Mouse (Mus musculus) liver, postnatal 0 days (tissue): ENCODE results near the gene Fuz. TPM values are rescaled to one million over a fixed set of nuclear protein-coding genes. Genes with fewer than 3 reads are reported as not detected.

Experiments used
- ATAC-seq: fragments of 200-750 bp; cut with Nextera tagmentation; 2 replicates; pipeline ENCODE4 v1.8.0; 2017; ENCODE audit warnings: mild to moderate bottlenecking, moderate library complexity
- DNase-seq: peaks from one replicate; pipeline ENCODE4 v3.0.0-alpha.2; 2016
- H3K27ac ChIP-seq: fragments of 300-500 bp; sonication (generic); 2 replicates; pipeline ENCODE4 v1.5.1; 2014; ENCODE audit warnings: antibody characterized with exemption, moderate library complexity, mild to moderate bottlenecking, low read depth
- H3K27me3 ChIP-seq: fragments of 300-500 bp; sonication (generic); 2 replicates; pipeline ENCODE4 v1.6.1; 2014; ENCODE audit warnings: low read length, control low read depth, mixed read lengths; ENCODE audit not compliant: insufficient read depth
- H3K36me3 ChIP-seq: fragments of 300-500 bp; sonication (generic); replicated peaks from 2 replicates; pipeline ENCODE4 v1.6.1; 2014; ENCODE audit warnings: mild to moderate bottlenecking, control low read depth, low read length, moderate library complexity, mixed read lengths; ENCODE audit not compliant: insufficient read depth
- H3K4me1 ChIP-seq: fragments of 300-500 bp; sonication (generic); 2 replicates; pipeline ENCODE4 v1.6.1; 2014; ENCODE audit warnings: antibody characterized with exemption, mild to moderate bottlenecking, control low read depth; ENCODE audit not compliant: insufficient read depth
- H3K4me2 ChIP-seq: fragments of 300-500 bp; sonication (generic); 2 replicates; pipeline ENCODE4 v1.6.1; 2014; ENCODE audit warnings: low read depth, mild to moderate bottlenecking, low read length, moderate library complexity, mixed read lengths
- H3K4me3 ChIP-seq: fragments of 300-500 bp; sonication (generic); 2 replicates; pipeline ENCODE4 v1.5.1; 2014; ENCODE audit warnings: low read depth, low read length
- H3K9ac ChIP-seq: fragments of 300-500 bp; sonication (generic); replicated peaks from 2 replicates; pipeline ENCODE4 v1.6.1; 2014; ENCODE audit warnings: mild to moderate bottlenecking, moderate library complexity
- H3K9me3 ChIP-seq: fragments of 300-500 bp; sonication (generic); 2 replicates; pipeline ENCODE4 v1.6.1; 2016; ENCODE audit warnings: mild to moderate bottlenecking, control low read depth, low read length, mixed read lengths
- CTCF ChIP-seq: sonication (generic); IDR thresholded peaks from 2 replicates; pipeline ENCODE4 v1.5.1; 2016; ENCODE audit warnings: antibody characterized with exemption, low read depth
- EP300 ChIP-seq: IDR thresholded peaks from 2 replicates; pipeline ENCODE4 v1.6.1; 2016; ENCODE audit warnings: antibody characterized with exemption, low read depth, mild to moderate bottlenecking
- WGBS: fragments of 180-500 bp; shearing (Covaris S2); extraction: QIAGEN DNeasy Blood & Tissue Kit; methylation state at CpG from one replicate; pipeline ENCODE4 v1.1.7; 2014; ENCODE audit not compliant: insufficient replicate concordance; 5-methylcytosine and 5-hydroxymethylcytosine counted together
- polyA plus RNA-seq: library from polyadenylated mRNA; unstranded; fragments of >200 nt; fragmentation: Nextera tagmentation; extraction: Ambion mirVana; gene quantifications from 2 replicates; pipeline ENCODE4 v1.2.1, GENCODE M21; 2015

Fuz gene
- polyA plus RNA-seq, 1 experiment from 2014 or later, result 4.4 TPM

DNA sequence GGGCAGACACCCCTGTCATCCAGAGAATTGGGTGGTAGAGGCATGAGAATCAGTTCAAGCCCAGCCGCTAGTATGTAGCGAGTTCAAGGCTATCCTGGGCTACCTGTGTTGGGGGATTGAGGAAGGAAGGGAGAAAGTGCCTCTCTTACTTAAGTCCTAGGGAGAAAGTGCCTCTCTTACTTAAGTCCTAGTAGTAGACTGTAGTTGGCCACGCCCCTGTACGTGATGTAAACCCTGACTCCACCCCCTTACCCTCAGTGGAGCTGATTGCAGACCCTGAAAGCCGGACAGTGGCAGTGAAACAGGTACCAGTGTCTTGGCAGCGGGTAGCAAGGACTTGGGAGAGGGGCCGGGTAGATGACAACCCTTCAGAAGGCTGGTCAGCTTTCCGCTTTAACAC, 38.0 kb upstream of the Fuz start:
- Histone ChIP-seq H3K27ac (peak overlapping the region; percentile 100), H3K27me3 (no peaks in the 10 kb centered on the region), H3K4me1 (peaks cover 43% of the 10 kb centered on the region), H3K9ac (peak overlapping the region; percentile 82), H3K4me2 (peak overlapping the region; percentile 100), H3K9me3 (no peaks in the 10 kb centered on the region), H3K4me3 (peak overlapping the region; percentile 82), H3K36me3 (peaks cover 24% of the 10 kb centered on the region)
- DNase-seq, result peak; percentile 77
- TF ChIP-seq CTCF, result no peak
- TF ChIP-seq EP300, result no peak
- no peak for ATAC-seq
- WGBS, result 28% methylated on average over 8 of the region's 8 CpGs

DNA sequence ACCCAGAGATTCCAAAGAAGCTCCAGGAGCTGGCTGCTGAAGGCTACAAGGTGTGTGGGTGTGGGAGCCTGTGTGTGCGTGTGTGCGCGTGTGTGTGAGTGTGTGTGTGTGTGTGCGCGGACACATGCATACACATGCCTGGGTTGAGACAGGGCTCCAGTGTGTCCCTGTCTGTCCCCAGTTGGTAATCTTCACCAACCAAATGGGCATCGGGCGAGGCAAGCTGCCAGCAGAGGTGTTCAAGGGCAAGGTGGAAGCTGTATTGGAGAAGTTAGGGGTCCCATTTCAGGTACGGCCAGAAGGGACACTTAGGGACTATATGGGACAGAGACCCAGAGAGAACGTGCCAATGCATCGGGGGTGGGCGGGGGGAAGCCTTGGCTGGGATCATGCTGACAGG, 36.0 kb upstream of the Fuz start:
- DNase-seq (no peak), ATAC-seq (no peak)
- H3K27ac ChIP-seq, result no peak overlapping the region
- TF ChIP-seq CTCF, result no peak
- TF ChIP-seq EP300, result no peak
- no peaks in the 10 kb centered on the region for H3K27me3 ChIP-seq
- H3K9ac ChIP-seq, result no peak overlapping the region
- WGBS, result 86% methylated on average over 11 of the region's 11 CpGs
- peaks cover 38% of the 10 kb centered on the region for H3K36me3 ChIP-seq
- H3K4me3 ChIP-seq, result no peak overlapping the region
- H3K4me2 ChIP-seq, result peak overlapping the region; percentile 100
- H3K9me3 ChIP-seq, result no peaks in the 10 kb centered on the region
- peaks cover 31% of the 10 kb centered on the region for H3K4me1 ChIP-seq

DNA sequence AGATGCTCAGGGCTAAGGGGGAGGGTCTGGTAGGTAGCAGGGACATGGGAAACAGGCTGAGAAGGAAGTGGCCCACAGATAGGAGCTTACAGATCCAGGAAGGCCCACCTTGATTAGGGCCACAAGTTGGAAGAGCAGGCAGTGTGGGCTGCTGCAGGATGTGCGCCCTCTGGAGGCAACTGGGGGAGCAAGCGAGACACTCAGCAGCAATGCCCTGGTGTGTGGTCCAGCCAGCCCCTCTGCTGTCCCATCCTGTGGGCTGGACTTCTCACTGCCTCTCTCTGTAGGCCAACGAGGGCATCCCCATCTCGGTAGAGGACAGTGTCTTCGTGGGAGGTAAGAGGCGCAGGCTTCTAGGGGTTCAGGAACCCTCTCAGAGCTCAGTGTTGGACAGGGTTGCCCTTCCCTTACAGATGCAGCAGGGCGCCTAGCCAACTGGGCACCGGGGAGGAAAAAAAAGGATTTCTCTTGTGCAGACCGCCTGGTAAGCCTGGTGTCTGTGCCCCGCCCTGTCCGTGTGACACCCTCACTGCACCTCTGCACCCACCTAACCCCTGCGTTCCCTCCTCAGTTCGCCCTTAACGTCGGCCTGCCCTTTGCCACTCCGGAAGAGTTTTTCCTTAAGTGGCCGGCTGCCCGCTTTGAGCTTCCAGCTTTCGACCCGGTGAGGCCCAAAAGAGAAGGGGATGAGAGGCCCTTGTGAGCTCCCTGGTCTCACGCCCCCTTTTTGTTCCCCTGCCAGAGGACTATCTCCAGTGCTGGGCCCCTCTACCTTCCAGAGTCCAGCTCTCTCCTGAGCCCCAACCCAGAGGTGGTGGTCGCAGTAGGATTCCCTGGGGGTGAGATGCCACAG, 35.1 kb upstream of the Fuz start:
- peak overlapping the region; percentile 18 for H3K4me2 ChIP-seq
- H3K4me3 ChIP-seq, result no peak overlapping the region
- DNase-seq, result peak; percentile 83
- no peaks in the 10 kb centered on the region for H3K9me3 ChIP-seq
- peaks cover 31% of the 10 kb centered on the region for H3K4me1 ChIP-seq
- ATAC-seq, result peak; percentile 18; the same call in 1 of the 2 replicates
- 0 out of 2 replicates have a peak overlapping the region, but pooled peaks have one; percentile 6 for H3K27ac ChIP-seq
- H3K9ac ChIP-seq, result no peak overlapping the region
- H3K36me3 ChIP-seq, result peaks cover 38% of the 10 kb centered on the region
- TF ChIP-seq EP300 (no peak), CTCF (peak; percentile 96)
- H3K27me3 ChIP-seq, result no peaks in the 10 kb centered on the region
- whole genome bisulfite sequencing, result 62% methylated on average over 22 of the region's 22 CpGs

DNA sequence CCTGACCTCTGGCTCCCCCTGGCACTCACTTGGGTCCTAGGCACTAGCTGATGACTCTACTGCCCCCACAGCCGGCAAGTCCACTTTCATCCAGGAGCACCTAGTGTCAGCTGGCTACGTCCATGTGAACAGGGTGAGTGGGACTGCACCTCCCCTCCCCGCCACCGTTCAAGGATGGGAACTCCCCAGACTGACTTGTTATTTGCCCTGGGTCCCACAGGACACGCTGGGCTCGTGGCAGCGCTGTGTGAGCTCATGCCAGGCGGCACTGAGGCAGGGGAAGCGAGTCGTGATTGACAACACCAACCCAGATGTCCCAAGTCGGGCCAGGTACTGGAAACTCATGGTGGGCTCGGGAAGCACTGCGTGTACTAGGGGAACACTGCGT, 34.5 kb upstream of the Fuz start:
- Histone ChIP-seq H3K4me2 (no peak overlapping the region), H3K27me3 (no peaks in the 10 kb centered on the region), H3K4me3 (no peak overlapping the region), H3K9ac (no peak overlapping the region), H3K9me3 (no peaks in the 10 kb centered on the region), H3K36me3 (peaks cover 38% of the 10 kb centered on the region), H3K27ac (no peak overlapping the region), H3K4me1 (peaks cover 31% of the 10 kb centered on the region)
- WGBS, result 80% methylated on average over 14 of the region's 14 CpGs
- no peak for DNase-seq
- no peak for ATAC-seq
- TF ChIP-seq CTCF, result no peak
- TF ChIP-seq EP300, result no peak

DNA sequence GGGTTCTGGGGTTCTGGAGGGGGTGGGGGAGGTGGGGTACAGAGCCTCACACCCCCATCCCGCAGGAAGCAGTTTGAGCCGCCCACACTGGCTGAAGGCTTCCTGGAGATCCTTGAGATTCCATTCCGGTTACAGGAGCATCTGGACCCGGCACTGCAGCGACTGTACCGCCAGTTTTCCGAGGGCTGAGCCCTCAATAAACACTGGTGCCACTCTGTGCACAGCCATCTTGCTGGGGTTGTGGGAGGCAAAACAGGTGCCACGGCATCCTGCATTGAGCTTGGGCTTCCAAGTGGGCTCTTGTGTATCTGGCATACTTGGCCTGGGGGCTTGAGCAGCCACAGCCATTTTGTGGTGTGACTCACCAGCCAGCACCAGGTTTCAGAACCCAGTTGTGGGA, 33.4 kb upstream of the Fuz start:
- Histone ChIP-seq H3K9me3 (no peaks in the 10 kb centered on the region), H3K4me2 (no peak overlapping the region), H3K27me3 (no peaks in the 10 kb centered on the region), H3K4me1 (peaks cover 38% of the 10 kb centered on the region), H3K27ac (no peak overlapping the region), H3K36me3 (peaks cover 38% of the 10 kb centered on the region), H3K9ac (no peak overlapping the region), H3K4me3 (no peak overlapping the region)
- WGBS, result 96% methylated on average over 8 of the region's 8 CpGs
- TF ChIP-seq EP300 (no peak), CTCF (no peak)
- DNase-seq (no peak), ATAC-seq (no peak)

DNA sequence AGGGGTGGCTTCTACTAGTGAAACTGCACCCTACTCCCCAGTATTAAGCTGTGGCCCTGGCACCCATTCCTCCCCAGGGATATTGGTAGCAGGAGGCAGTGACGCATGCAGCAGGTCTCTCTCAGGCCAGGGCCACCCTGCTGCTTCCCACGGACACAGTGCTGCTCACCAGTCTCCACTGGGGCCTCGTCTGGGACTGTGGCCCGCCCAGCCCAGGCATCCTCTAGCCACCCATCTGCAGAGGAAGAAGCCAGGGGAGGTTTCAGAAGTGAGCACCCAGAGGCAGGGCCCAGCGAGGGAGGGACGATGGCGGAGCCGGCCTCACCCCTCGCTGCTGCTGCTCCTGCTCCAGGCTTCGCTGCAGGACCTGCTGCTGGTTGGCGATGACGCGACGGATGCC, 32.7 kb upstream of the Fuz start:
- WGBS, result 90% methylated on average over 14 of the region's 14 CpGs
- Histone ChIP-seq H3K9ac (no peak overlapping the region), H3K27ac (no peak overlapping the region), H3K4me3 (no peak overlapping the region), H3K4me2 (no peak overlapping the region), H3K36me3 (peaks cover 38% of the 10 kb centered on the region), H3K9me3 (no peaks in the 10 kb centered on the region), H3K27me3 (no peaks in the 10 kb centered on the region), H3K4me1 (peaks cover 40% of the 10 kb centered on the region)
- DNase-seq (no peak), ATAC-seq (no peak)
- TF ChIP-seq CTCF, result no peak
- no peak for TF ChIP-seq EP300
